Mouse (Mus musculus) monocyte, adult 2 months (primary cell): ENCODE results near the gene Tex52.
"Not testable (repeated sequence)": the region's sequence is repeated elsewhere in the genome, so short reads cannot be mapped to it uniquely, and the experiment has no call there.

ENCODE experiments used
- DNase-seq, 2 experiments: peaks; one replicate each; pipeline ENCODE4 v3.0.0; 2022; ENCODE audit warnings: low spot score in 2 of 2, low read depth in 1 of 2

Tex52 gene

GRCm38 (mm10) chr6:128379636-128380035 lies 4.4 kb downstream of the Tex52 start:
- DNase-seq, result no peak

DNA sequence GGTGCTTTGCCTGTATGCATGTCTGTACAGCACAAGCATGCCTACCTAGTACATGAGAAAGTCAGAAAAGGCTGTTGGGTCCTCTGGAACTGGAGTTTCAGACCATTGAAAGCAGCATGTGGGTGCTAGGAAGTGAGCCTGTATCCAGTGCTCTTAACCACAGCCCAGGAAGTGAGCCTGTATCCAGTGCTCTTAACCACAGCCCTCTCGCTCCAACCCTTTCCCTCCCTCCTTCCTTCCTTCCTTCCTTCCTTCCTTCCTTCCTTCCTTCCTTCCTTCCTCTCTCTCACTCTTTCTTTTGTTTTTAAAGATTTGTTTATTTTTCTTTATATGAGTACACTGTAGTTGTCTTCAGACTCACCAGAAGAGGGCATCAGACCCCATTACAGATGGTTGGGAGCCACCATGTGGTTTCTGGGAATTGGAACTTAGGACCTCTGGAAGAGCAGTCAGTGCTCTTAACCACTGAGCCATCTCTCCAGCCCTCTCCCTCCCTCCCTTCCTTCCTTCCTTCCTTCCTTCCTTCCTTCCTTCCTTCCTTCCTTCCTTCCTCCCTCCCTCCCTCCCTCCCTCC lies 5.4 kb downstream of the Tex52 start:
- DNase-seq, result not testable (repeated sequence)

GRCm38 (mm10) chr6:128381254-128381653 lies 6.0 kb downstream of the Tex52 start:
- DNase-seq, result peak; percentile 26 to 37

DNA sequence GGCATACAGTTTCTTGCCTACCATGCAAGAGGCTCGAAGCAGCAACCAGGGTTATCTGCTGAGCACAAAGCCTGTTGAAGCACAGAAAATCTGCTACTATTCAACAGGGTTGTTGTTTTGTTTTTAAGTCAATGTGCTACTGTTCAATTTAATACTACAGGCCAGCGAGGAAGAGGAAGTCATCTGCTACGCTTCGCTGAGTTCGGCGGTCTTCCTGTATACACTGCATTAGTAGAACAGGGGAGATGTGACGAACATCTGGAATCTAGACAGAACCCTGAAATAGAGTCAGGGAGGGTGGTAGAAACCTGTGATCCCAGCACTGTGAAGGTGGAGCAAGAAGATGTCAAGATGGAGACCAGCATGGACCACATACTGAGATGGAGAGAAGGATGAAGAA lies 8.5 kb downstream of the Tex52 start:
- DNase-seq, result no peak

DNA sequence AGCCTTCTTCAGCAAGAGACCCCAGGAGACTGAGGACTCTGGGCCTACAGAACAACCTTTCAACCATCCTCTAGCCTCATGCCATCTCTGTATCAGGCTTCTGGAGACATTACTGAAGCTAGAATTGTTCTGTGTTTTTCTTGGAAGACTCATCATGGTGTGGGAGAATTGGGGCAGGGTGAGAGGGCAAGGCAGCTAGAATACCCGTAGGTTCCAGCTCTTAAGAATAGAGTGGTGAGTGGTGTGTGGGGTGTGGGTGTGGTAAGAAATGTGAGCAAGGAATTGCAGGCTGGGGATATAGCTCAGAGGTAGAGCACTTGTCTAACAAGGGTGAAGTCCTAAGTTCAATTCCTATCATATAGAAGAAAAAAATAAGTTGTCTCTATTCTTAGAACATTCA lies 9.8 kb downstream of the Tex52 start:
- no peak for DNase-seq

- no peak for DNase-seq
Observed at GRCm38 (mm10) chr6:128389185-128389584, 13.9 kb downstream of the Tex52 start.

- DNase-seq, result no peak
Observed at GRCm38 (mm10) chr6:128390683-128391082, 15.4 kb downstream of the Tex52 start.

DNA sequence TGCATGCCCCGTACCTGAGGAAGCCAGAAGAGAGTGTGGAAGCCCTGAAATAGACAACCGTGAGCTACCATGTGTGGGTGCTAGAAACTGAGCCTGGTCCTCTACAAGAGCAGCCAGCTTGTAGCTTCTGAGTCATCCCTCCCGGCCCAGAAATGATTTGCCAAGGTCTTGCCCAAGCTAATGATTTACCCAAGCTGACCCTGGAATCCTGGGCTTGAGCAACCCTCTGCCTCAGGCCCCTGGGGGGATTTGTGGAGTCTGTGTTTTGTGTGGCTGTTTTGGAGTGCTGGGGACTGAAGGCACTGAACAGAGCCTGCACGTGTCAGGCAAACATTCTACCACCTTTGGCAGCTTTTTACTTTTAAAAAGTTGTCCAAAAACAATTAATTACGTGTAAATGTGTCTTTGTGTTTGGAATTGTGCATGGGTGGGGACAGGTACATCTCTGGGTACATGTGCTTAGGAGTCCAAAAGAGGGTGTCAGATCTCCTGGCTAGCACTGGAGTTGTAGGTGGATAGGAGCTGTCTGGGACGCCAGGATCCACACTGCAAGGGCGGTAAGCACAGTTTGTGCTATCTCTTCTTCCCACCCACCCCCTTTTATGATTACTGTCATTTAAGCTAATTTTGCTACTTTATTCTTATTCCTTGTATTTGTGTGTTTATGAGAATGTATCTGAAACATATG lies 22.5 kb downstream of the Tex52 start:
- DNase-seq, result no peak

DNA sequence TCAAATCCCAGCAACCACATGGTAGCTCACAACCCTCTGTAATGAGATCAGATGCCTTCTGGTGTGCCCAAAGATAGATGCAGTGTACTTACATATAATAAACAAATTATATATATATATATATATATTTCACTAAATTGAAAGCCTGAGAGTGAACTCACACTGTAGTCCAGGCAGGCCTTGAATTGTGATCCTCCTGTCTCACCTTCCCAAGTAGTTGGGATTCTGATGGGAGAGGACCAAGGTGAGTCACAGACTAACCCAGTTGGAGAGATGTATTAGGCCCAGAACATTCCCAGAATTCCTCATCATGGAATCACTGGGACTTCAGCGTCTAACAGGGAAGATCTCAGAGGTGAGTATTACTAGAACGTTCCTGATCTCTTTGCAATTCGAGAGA lies 23.7 kb downstream of the Tex52 start, which contains the start of gene Nrip2:
Gene Nrip2 (plus strand): TSS at position 301 of the 400 bp plus-strand sequence.
- DNase-seq, result no peak

- no peak for DNase-seq
Observed at GRCm38 (mm10) chr6:128399421-128400185, 24.3 kb downstream of the Tex52 start.

DNA sequence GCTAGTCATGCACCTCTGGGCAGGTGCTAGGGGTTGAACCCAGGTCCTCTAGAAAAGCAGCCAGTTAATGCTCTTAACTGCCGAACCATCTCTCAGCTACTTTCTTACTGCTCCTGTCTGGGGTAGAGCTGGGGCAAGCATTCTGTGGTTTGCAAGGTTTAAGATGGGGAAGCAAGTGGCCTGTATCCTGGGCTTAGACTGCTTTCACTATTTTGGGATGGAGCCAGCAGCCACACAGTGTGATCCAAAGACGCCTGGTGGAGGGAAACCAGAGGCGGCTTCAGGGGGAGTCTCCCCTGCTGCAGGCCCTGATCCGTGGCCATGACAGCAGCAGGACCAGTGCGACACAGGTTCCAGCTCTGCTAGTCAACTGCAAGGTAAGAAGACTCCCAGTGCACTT lies 29.5 kb downstream of the Tex52 start:
- no peak for DNase-seq

DNA sequence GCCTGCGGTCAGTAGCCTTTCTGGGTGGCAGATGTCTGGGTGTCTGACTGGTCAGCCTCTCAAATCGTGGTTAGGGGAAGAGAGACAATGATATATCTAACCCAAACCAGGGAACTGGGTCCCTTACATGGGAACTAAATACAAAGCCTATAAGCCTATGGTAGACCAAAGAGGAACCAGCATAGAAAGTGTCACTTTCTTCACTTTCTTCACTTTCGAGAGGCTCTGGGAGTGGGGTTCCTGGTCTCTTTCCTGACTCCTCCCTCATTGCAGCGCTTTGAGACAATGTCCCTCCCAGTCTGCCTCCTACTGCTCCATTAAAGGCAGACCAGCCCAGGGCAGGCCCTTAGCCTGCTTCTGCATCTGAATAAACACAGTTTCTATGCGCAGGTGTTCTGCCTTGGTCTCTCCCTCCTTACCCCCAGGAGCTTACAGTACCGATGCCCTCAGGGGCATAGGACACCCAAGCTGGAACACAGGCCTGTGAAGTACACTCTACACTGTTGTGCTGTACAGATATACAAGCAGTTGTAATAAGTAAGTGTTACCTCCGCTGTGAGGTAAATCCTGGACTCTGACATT lies 33.4 kb downstream of the Tex52 start:
- no peak for DNase-seq

DNA sequence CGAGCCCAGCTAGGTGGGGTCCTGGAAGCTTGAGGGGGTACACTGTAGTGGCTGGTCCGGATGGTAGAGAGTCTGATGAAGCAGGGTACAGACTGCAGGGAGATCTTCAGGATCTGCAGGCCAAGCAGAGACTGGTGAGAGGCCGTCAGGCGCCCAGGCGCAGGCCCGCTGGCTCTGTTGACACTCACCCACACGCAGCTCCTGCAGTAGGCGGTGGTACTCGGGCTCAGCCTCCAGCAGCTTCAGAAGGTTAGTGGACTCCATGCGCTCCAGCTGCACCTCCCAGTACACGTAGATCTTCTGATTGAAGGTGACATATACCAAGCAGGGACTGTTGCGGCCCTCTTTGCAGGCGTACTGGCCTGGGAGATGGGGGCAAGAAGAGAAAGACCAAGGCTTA lies 35.0 kb downstream of the Tex52 start:
- DNase-seq, result no peak

DNA sequence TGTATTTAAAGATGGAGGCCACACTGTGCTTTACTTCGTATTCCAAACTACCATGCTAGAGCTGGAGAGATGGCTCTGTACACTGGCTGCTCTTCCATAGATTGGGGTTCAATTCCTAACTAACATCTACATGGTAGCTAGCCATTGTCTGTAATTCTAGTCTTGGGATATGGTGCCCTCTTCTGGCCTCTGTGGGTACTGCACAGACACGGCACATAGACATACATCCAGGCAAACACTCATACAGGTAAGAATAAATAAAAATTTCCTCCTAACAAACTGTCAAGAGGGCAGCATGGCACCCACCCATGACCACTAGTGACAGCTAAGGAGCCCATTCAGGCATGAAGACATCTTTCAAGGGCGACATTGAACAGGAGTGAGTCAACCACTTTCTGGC lies 35.9 kb downstream of the Tex52 start:
- peak; percentile 33 to 64 for DNase-seq

DNA sequence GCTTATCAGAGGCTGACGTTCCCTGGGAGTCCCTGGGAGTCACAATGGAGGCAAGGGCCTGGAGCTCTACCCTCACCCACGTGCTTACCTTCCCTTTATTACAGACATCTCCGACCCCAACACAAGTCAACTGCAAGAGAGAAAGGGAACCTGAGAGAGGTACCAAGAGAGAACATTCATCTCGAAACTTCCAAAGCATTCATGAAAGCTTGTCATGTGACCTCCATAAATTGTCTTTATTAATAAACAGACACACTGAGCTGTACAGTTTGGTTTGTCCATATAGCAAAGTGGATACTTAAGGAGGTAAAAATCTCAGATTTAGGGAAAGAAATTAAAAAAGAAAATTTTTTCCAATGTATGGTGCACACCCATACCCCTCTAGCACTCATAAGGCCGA lies 40.9 kb downstream of the Tex52 start:
- DNase-seq, result no peak

- DNase-seq, result no peak
Observed at GRCm38 (mm10) chr6:128418076-128418475, 42.8 kb downstream of the Tex52 start.

DNA sequence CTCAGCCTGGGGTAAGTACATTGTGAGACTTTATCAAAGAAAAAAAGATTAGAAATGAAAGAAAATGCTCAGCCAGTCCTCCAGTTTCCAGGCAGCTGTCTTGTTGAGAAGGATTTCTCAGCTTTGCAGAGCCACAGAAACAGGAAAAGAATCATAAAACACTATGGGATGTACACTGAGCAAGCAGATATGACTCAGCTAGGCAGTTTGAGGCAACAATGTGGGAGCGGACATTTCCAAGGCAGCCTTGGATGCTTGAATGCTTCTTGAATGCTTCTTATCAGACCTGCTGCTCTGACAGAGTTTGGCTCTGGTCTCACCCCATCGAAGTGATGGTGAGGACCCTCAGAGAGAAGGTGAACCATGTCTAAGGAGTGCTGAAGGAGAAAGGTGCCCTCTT lies 45.8 kb downstream of the Tex52 start:
- DNase-seq, result no peak

DNA sequence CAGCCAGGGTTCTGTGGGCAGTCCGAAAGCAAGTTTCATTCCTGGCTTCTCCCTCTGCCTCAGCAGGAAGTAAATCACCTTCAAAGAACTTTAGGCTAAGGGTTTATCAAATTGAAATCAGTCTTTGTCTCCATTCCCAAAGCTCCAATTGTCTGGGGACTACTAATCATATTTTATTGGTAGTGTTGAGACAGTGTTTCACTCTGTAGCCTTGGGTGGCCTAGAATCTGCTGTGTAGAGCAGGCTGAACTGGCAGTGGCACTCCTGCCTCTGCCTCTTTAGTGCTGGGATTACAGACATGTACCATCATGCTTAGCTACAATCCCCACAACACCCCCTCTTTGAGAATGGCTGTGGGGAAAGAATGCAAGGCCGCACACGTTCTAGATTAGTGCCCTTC lies 46.2 kb downstream of the Tex52 start:
- no peak for DNase-seq

GRCm38 (mm10) chr6:128423496-128424268 lies 48.4 kb downstream of the Tex52 start:
- no peak for DNase-seq

- DNase-seq, result peak; percentile 84 to 94
Observed at GRCm38 (mm10) chr6:128424269-128425019, 49.2 kb downstream of the Tex52 start, which contains the start of gene Itfg2. TSS of gene Itfg2 (minus strand) at chr6:128424931.
